Mouse (Mus musculus): ENCODE measurements at regions not wholly inside any gene's neighbourhood (a gene's known extent, or its start where the extent isn't known, plus 50 kb on each side); places are given as distances from the start of the nearest gene placed in this dataset.
A peak's percentile ranks its signal among the peaks of the same experiment; 100 is the strongest.

DNA sequence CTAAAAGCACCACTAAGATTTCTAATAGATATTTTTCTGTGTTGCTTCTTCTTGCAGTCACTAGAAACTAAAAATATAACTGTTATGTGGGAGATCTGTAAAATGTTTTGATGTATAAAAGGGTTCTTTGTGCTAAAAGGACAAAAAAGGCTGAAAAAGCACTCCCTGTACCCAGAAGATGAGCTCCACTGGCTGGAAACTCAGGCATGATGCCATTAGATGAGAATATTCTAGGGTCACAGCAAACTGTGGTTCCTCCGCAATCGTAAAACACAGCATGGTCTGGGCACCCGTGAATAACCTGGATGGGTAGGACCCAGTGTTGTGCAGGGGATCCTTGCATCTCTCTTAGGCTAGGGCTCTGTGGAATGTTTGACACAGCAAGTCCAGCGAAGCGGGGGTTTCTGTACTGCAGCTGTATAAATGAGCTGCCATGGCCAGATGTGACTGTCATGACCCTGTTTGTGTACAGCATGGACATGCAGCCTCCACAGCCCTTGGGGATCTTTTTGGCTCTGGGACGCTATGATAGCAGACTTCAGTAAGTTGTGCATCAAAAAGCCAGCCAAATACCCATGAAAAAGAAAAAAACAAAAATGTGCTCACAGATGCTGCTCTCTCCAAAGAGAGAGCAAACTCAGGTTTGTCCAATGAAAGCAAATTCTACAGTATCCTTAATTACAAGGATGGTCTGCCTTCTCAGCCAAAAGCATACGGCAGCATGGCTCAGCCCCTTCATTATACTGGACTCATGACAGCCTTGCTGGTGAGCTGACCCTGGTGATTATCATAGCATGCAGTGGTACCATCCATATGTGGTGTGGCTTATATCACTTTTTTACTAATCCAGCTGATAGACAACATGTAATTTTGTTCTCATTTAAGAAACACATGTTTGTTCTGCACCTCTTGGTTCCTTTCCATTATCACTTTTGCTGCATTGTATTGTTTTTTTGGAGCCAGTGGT, 103.9 kb upstream of the Arhgap20 start:
- no peak for DNase-seq (ENCODE audit: low read depth, low spot score)

DNA sequence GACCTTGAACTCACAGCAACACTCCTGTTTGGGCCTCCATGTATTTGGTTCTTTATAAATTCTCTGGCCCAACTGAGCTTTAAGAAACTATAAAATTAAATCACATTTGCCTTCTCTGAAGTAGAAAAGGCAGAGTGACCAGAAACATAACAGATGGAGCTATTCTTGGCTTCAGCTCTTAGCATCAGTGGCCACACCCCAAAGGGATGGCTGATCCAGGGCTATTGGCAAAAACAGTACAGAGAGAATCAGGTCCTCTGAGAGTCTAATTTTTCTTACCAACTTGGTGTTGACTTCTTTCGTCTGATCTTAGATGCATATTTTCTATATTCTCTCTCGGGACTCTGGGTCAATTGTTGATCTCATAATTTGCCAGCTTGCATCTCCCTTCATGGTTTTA, 103.2 kb upstream of the Arhgap20 start:
- no peak for DNase-seq (ENCODE audit: low read depth, low spot score)

DNA sequence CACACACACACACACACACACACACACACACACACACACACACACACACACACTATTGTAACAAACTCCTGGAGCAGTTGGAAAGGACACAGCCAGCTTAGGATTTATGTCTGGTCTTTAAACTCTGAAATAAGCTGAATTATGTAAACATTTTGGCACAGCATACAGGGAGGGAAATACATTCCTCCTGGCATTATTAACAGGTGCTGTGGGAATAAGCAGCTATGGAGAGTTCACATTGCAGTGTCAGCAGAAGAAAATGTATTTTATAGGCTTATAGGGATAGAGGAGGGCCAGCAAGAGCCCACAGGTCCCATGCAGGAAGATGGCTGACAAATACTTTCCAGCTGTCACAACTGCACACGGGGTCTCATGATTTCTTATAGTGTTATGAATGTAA, 100.8 kb upstream of the Arhgap20 start:
- no peak for DNase-seq (ENCODE audit: low read depth, low spot score)

DNA sequence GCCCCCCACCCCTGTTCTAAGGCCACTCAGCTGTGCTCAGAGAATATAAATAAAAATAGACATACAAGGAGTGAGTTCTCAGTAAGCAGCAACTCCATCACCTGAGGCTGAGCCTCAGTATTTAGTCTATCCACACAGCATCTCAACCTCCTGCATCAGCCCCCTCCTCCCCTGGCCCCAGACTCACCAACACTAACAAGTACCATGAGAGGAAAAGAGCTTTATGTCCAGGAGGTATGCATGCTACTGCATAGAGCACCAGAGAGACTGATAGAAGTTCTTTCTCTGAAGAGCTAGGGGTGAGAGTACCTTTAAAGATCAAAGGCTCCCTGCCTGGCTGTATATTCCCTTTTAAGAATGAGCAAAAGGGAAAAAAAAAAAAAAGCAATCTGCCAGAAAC, 100.3 kb upstream of the Arhgap20 start:
- no peak for DNase-seq (ENCODE audit: low read depth, low spot score)

DNA sequence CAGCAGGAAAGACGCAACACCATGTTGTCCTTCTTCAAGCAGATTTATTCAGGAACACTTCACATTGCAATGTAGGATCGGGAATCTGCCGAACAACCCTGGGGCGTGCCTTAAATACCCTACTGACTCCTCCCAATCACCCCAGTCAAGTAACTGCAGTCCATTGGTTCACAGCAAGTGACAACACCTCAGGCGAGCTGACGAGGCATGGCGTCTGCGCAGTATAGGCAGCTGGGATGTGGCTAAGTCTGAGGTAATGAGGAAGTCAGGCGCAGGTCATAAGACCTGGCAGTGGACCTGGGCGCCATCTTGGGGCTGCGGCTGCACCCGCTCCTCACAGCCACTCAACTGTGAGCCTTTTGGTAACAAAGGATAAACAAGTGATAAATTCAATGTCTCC, 96.2 kb upstream of the Arhgap20 start:
- peak; percentile 18 for DNase-seq (ENCODE audit: low read depth, low spot score)

DNA sequence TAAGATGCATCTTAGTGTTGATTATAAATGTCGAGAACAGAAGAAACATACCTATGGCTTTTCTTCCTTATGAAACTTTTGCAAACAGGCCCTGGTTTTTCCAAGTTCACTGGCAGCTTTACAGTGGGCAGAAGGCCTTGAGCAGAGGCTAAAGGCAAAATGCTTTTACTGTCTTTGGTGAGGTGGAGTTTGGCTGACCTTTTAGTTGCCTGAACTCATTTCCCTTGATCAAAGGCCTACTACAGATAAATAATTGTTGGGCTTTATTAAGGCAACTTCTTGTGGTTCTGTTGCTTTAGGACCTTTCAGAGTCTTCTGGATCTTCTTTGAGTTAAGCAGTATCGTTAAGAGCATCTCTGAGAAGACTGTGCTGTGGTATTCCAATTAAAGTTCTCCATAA, 94.6 kb upstream of the Arhgap20 start:
- DNase-seq (ENCODE audit: low read depth, low spot score): no peak

DNA sequence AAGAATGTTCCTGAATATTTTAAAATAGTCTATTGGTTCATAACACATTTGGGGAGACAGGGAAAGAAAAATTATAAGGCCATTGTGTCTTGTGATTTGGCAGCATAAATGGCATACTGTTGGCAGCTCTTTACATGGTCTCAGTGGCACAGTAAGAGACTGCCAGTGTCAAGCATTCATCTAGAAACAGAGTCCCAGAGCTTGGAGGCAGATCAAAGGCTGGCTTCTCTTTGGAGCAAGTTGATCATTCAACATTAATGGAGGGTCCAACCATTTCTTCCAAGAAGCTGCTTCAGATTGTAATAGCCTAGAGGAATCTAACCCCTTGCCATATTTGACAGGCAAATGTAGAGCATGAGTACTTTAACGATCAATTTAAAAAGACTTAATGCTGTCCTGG, 78.6 kb upstream of the Arhgap20 start:
- DNase-seq (ENCODE audit: low read depth, low spot score): no peak

DNA sequence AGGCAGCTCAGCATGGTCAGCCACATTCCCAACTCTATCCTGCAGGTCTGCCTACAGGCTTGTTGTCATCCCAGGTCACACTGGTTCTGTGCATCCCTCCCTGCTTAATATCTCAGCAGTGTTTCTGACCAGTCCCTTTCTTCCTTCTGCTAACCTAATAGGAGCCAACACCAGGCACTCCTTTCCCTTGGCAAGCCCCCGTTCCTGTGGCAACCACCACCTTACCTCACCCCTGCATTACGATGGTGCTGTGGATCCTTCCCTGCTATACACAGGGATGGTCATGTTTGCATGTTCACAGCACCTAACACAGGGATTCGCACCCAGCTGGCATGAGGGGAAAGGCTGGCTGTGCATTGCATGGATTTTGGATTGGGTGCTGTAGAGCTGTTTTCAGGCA, 50.8 kb upstream of the Arhgap20 start:
- no peak for DNase-seq (ENCODE audit: low read depth, low spot score)
